Mouse (Mus musculus) urinary bladder, postnatal 10 days (tissue): ENCODE data around the gene Mlip.

Experiments
- DNase-seq: peaks from one replicate; pipeline ENCODE4 v3.0.0; 2022; ENCODE audit warnings: low spot score

Mlip gene

DNA sequence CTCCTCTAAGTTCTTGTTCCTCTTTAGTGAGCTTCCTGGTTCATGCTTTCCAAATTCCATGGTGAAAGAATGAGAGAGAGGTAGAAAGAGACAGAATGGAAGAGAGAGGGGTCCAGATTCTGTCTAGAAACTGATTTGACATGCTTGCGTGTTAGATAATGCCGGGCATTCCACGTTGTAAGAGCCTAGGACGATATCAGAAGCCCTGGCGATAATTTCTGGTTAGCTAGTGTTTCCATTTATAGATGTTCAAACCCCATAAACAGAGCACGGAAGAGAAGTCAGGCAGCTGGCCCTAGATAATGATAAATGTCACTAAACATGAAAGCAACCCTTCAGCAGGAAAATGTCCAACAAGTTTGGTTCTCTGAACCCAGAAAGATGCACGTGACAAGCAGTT lies 5.1 kb downstream of the Mlip start:
- no peak for DNase-seq

DNA sequence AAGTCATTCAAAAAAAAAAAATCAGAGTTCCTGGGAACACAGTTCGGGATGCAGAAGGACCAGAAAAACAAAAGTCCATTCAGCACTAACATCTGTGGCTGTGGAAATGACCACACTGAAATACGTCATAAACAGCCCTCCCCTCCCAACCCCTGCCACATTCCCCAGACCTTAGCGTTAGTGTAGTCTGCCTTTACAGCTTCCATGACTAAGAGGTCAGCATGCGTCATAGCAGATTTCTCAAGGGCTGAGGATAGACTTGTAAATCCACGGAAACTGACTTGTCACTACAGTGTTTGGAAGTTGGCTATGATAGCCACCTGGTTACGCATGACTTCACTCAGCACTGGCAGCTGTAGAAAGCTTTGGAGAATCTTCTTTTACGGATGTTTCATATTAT lies 8.5 kb downstream of the Mlip start:
- no peak for DNase-seq

DNA sequence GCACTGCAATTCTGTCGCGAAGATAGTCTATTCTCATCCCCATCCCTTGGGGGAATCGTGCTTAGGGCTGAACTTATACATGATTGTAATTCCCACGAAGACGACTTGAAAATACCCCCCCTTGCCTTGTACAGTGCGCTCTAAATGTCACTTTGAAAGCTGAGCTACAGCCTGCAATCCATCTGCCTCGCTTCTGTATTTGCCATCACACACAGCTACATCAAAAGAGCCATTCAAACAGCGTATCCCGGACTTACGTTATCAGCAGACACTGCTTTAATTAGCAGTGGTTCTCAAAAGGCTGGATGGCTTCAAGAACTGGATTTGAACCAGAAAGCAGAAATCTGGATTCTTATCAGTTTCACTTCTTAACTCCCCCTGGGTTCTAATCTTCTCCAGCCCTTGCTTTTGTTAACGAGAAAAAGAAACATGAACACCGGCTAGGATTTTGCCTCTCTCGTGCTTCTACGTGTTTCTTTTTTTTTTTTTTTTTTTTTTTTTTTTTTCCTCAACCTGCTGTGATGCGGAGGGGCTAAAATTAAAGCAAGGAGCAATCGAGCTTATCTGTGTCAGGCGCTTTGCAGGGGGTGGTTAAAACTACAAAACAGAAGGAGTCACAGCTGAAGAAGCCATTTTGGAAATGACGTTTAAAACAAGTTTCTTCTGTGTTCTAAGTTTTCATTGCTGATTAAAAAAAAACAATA lies 12.5 kb downstream of the Mlip start:
- DNase-seq: no peak

GRCm38 (mm10) chr9:77339571-77340148 lies 13.1 kb downstream of the Mlip start:
- no peak for DNase-seq

GRCm38 (mm10) chr9:77335370-77335769 lies 17.4 kb downstream of the Mlip start:
- no peak for DNase-seq

- no peak for DNase-seq
These were observed 34.4 kb downstream of the Mlip start for GRCm38 (mm10) chr9:77318346-77318745.

DNA sequence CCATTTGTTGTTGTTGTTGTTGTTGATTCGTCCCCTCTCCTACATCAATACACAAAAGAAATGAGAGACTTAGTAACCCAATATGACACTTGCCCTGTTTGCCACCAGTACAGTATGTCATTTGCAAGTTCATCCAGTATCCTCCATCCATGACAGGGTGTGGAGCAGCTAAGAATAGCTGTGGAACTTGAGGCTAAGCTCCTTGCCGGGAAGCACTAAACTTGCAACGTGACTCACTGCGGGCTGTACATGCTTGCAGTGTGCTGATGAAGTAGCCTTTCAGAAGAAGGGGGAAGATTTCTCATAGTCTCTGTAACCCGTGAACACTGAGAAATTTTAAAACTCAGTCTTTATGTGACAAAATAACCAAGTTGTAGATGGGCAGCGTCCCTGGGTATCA lies 42.2 kb downstream of the Mlip start:
- DNase-seq: no peak

GRCm38 (mm10) chr9:77305417-77305816 lies 47.4 kb downstream of the Mlip start:
- DNase-seq: no peak

- DNase-seq: no peak
These were observed 50.4 kb downstream of the Mlip start for GRCm38 (mm10) chr9:77302340-77302739.

DNA sequence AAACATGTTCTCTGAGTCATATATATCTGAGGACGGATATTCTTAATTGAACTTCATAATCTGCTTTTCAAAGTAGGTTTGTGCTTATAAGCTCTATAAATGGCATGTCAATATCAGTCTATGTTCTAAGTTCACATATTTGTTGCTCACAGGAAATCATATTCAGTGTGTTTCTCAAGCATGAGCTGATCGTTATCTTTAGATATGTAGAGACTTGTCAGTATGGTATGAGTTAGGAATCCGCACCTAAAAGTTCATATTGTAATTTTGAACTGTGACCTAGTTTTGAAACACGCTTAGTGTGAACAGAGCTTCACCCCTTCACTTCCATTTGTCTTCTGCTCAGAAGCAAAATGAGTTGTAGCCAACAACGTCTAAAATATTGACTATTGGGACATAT lies 64.8 kb downstream of the Mlip start:
- no peak for DNase-seq

- DNase-seq: no peak
These were observed 73.4 kb downstream of the Mlip start for GRCm38 (mm10) chr9:77279371-77279770.

DNA sequence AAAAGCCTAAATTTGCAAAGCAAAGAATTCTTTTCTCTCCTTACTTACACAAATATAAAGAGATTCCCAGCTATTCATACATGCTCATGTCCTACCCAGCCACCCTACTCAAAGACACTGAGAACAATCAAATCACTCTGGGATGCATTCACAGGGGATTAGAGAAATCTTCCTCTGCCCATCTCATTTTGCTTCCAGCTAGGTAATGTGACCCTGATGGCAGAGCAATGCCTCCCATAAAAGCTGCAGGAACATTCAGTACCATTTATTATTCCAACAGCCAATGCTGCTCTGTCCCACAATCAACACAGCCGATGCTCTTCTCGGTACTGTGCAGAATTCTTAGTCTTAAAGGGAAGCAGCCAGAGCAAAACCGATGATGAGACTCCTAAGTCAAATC lies 74.7 kb downstream of the Mlip start:
- DNase-seq: no peak

- no peak for DNase-seq
These were observed 75.5 kb downstream of the Mlip start for GRCm38 (mm10) chr9:77277270-77277669.

GRCm38 (mm10) chr9:77276451-77277154 lies 76.2 kb downstream of the Mlip start:
- DNase-seq: no peak

DNA sequence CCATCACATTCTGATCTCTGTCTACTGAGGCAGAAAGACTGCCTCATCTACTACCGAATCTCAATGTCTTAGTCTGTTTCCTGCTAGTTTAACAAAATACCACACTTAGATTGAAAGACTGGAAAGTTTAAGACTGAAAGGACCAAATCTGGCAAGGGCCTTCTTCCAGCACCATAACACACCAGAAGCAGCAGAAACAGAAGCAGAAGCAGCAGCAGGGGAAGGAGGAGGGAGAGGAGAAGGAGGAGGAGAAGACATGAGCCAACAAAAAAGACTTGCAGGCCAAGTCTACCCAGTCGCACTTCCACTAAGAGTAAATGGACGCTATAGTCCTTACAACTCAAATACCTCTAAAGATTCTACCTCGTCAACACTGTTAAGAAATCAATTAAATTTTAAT lies 80.0 kb downstream of the Mlip start:
- no peak for DNase-seq

DNA sequence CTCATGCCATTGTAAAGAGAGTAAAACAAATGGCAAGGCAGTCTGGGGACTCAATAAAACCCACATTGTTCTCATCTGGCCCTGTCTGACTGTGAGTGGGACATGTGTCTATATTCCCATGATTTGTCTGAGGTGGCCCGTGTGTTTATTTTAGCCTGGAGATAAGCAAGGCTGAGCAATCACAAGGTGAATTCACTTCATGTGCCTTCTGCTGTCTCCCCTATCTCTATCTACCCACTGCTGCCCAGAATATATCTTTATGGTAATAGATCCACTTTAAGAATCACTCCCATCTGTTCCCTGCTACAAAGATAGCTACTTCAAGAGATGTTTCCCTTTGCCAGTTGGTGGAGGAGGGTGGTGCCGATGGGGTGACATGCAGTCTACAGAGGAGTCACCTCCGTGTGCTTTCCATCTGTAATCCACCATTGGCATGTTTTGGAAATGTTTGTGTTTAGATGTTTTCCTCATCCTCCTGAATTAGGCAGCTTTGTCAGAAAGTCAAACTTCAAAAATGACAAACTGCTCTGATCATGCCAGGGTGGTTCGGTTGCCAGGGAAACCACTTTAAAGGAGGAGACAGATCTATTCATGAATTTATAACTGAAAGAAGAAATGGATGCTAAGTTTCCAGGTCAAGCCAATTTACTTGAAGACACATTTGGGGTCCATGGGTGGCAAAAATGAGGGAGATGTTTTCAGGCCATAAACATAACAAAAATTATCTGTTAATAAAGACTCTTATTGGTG lies 87.3 kb downstream of the Mlip start:
- DNase-seq: no peak

GRCm38 (mm10) chr9:77259052-77259451 lies 93.7 kb downstream of the Mlip start:
- DNase-seq: no peak

GRCm38 (mm10) chr9:77258265-77258664 lies 94.5 kb downstream of the Mlip start:
- DNase-seq: no peak

- DNase-seq: no peak
These were observed 98.3 kb downstream of the Mlip start for GRCm38 (mm10) chr9:77254514-77254913.

- DNase-seq: no peak
These were observed 100.0 kb downstream of the Mlip start for GRCm38 (mm10) chr9:77252761-77253160.

- DNase-seq: no peak
These were observed 100.6 kb downstream of the Mlip start for GRCm38 (mm10) chr9:77252134-77252533.

- no peak for DNase-seq
These were observed 101.2 kb downstream of the Mlip start for GRCm38 (mm10) chr9:77251511-77252112.
